Mouse (Mus musculus): ENCODE results near the gene Gm21833. TPM values are rescaled to one million over a fixed set of nuclear protein-coding genes. Genes with fewer than 3 reads are reported as not detected.
"Not testable (repeated sequence)": the region's sequence is repeated elsewhere in the genome, so short reads cannot be mapped to it uniquely, and the experiment has no call there.

The Gm21833 gene
- total RNA-seq (2014; fragmentation: Nextera tagmentation) (not detected in 2 replicates), total RNA-seq (2017) (not detected in 2 replicates)

- ATAC-seq (replicated peaks; ENCODE audit: poor library complexity, severe bottlenecking), result not testable (repeated sequence)
These were observed at the start of gene Gm21833 for GRCm38 (mm10) chr16:82828082-82828481. Gm21833 (plus strand) TSS chr16:82828382.

GRCm38 (mm10) chr16:82789521-82789920 is 38.7 kb upstream of the Gm21833 start:
- ATAC-seq (replicated peaks; ENCODE audit: poor library complexity, severe bottlenecking), result no peak

- no peak for ATAC-seq (replicated peaks; ENCODE audit: poor library complexity, severe bottlenecking)
These were observed 31.7 kb upstream of the Gm21833 start for GRCm38 (mm10) chr16:82796489-82796888.

GRCm38 (mm10) chr16:82815255-82815654 is 12.9 kb upstream of the Gm21833 start:
- ATAC-seq (replicated peaks; ENCODE audit: poor library complexity, severe bottlenecking), result no peak

- no peak for ATAC-seq (replicated peaks; ENCODE audit: poor library complexity, severe bottlenecking)
These were observed 11.6 kb upstream of the Gm21833 start for GRCm38 (mm10) chr16:82816615-82817014.

GRCm38 (mm10) chr16:82855752-82856151 is 27.6 kb downstream of the Gm21833 start:
- no peak for ATAC-seq (replicated peaks; ENCODE audit: poor library complexity, severe bottlenecking)

GRCm38 (mm10) chr16:82864590-82864989 is 36.4 kb downstream of the Gm21833 start:
- no peak for ATAC-seq (replicated peaks; ENCODE audit: poor library complexity, severe bottlenecking)

All from granulocyte monocyte progenitor cell, adult 5-6 weeks (primary cell).